Comparison of ENCODE assay signal across 9 mouse cellular contexts in genomic region chr5:41762141-41762946, GRCm38 (mm10). TPM values are rescaled to one million over a fixed set of nuclear protein-coding genes. Genes with fewer than 3 reads are reported as not detected.
DNase-seq lines count a peak whose midpoint lies in the region; ATAC-seq and TF ChIP-seq lines count a peak whose summit lies in the region.
"Had no signal": no experiment of that assay in that cellular context is flagged by ENCODE, and none has a peak within 500 bp of the region (broad histone marks: within the 10 kb centered on the region; RNA-seq: fewer than 3 reads in every experiment).

No protein-coding gene starts in this region.

- no peaks in the 10 kb centered on the region for H3K9me3 ChIP-seq in liver, embryonic 11.5 days (ENCODE audit: control insufficient read depth, low read length)
- H3K9me3 ChIP-seq in embryonic facial prominence, embryonic 14.5 days (ENCODE audit: control insufficient read depth, low read length) = no peaks in the 10 kb centered on the region
- no peaks in the 10 kb centered on the region for H3K9me3 ChIP-seq in limb, embryonic 11.5 days (ENCODE audit: control insufficient read depth, low read length)

- DNase-seq in liver, embryonic 11.5 days (ENCODE audit: low spot score) = no peak
- DNase-seq in liver = no peak
- no peak for DNase-seq in embryonic facial prominence, embryonic 14.5 days (ENCODE audit: low spot score)
- DNase-seq in limb, embryonic 11.5 days (ENCODE audit: low spot score) = no peak
- DNase-seq in splenic B cell, adult 2 months (ENCODE audit: low read depth, low spot score) = peak; percentile 39
- DNase-seq in cerebellum, adult 11 months = no peak
- no peak for DNase-seq in cerebellum, adult 2 months
- no peak for DNase-seq in heart, adult 18-20 months

- H3K27ac ChIP-seq in liver, embryonic 11.5 days (ENCODE audit: low read depth, low read length) = no peak overlapping the region
- no peak overlapping the region for H3K27ac ChIP-seq in embryonic facial prominence, embryonic 14.5 days (replicated peaks; ENCODE audit: low read depth, low read length)
- no peak overlapping the region for H3K27ac ChIP-seq in limb, embryonic 11.5 days (replicated peaks; ENCODE audit: low read depth, low read length)
- no peak overlapping the region for H3K27ac ChIP-seq in cerebellum, adult 2 months (ENCODE audit: insufficient read depth, low read length)

- TF ChIP-seq CTCF in cerebellum, adult 2 months (IDR thresholded peaks at IDR 0.05; ENCODE audit: borderline replicate concordance, insufficient read depth, low read depth, low read length) = no peak

- no peaks in the 10 kb centered on the region for H3K36me3 ChIP-seq in liver, embryonic 11.5 days (ENCODE audit: control insufficient read depth, insufficient read depth, low read length)
- no peaks in the 10 kb centered on the region for H3K36me3 ChIP-seq in embryonic facial prominence, embryonic 14.5 days (ENCODE audit: control insufficient read depth, insufficient read depth, low read length)
- H3K36me3 ChIP-seq in limb, embryonic 11.5 days (ENCODE audit: control insufficient read depth, insufficient read depth, low read length) = no peaks in the 10 kb centered on the region
- H3K36me3 ChIP-seq in splenic B cell, adult 2 months (ENCODE audit: control insufficient read depth, insufficient read depth, low read length, poor library complexity, severe bottlenecking) = no peaks in the 10 kb centered on the region

- H3K4me3 ChIP-seq in liver, embryonic 11.5 days (ENCODE audit: low read depth, low read length) = peak overlapping the region; percentile 33; the same call in 1 of the 2 replicates
- peak overlapping the region; percentile 44 for H3K4me3 ChIP-seq in embryonic facial prominence, embryonic 14.5 days (ENCODE audit: low read depth, low read length)
- peak overlapping the region; percentile 39 for H3K4me3 ChIP-seq in limb, embryonic 11.5 days (ENCODE audit: low read depth, low read length)
- no peak overlapping the region for H3K4me3 ChIP-seq in cerebellum, adult 2 months (replicated peaks; ENCODE audit: insufficient read depth, low read depth, low read length)

- 3% methylated on average over 27 of the region's 27 CpGs for WGBS in liver, embryonic 11.5 days
- WGBS in embryonic facial prominence, embryonic 14.5 days = 4% methylated on average over 26 of the region's 27 CpGs
- 1% methylated on average over 27 of the region's 27 CpGs for WGBS in limb, embryonic 11.5 days
- WGBS in cerebellum, adult 2 months = 8% methylated on average over 27 of the region's 27 CpGs

- peak overlapping the region; percentile 39 for H3K4me2 ChIP-seq in liver, embryonic 11.5 days
- H3K4me2 ChIP-seq in embryonic facial prominence, embryonic 14.5 days (ENCODE audit: low read depth, low read length) = peak overlapping the region; percentile 65
- peak overlapping the region; percentile 67; the same call in 1 of the 2 replicates for H3K4me2 ChIP-seq in limb, embryonic 11.5 days (ENCODE audit: low read depth, severe bottlenecking)

- peaks cover 5% of the 10 kb centered on the region for H3K4me1 ChIP-seq in liver, embryonic 11.5 days (replicated peaks; ENCODE audit: control insufficient read depth, insufficient read depth, low read length)
- H3K4me1 ChIP-seq in embryonic facial prominence, embryonic 14.5 days (ENCODE audit: control insufficient read depth, insufficient read depth, low read length) = peaks cover 16% of the 10 kb centered on the region; the same call in 1 of the 2 replicates
- H3K4me1 ChIP-seq in limb, embryonic 11.5 days (ENCODE audit: control insufficient read depth, insufficient read depth, low read length) = peaks cover 10% of the 10 kb centered on the region; the same call in 1 of the 2 replicates
- H3K4me1 ChIP-seq in cerebellum, adult 2 months (ENCODE audit: control insufficient read depth, insufficient read depth, low read length) = no peaks in the 10 kb centered on the region; the same call in 1 of the 2 replicates

- peaks cover 95% of the 10 kb centered on the region for H3K27me3 ChIP-seq in liver, embryonic 11.5 days (replicated peaks; ENCODE audit: control insufficient read depth, insufficient read depth, low read length)
- H3K27me3 ChIP-seq in embryonic facial prominence, embryonic 14.5 days (replicated peaks; ENCODE audit: control insufficient read depth, insufficient read depth, low read length) = peaks cover 97% of the 10 kb centered on the region
- H3K27me3 ChIP-seq in limb, embryonic 11.5 days (ENCODE audit: control insufficient read depth, insufficient read depth, low read length) = peaks cover 79% of the 10 kb centered on the region
- peaks cover 4% of the 10 kb centered on the region; the same call in 1 of the 2 replicates for H3K27me3 ChIP-seq in splenic B cell, adult 2 months (ENCODE audit: control insufficient read depth, insufficient read depth, low read length, poor library complexity, severe bottlenecking)
- H3K27me3 ChIP-seq in cerebellum, adult 2 months (ENCODE audit: control insufficient read depth, insufficient read depth, low read length) = peaks cover 14% of the 10 kb centered on the region; the same call in 1 of the 2 replicates

- H3K9ac ChIP-seq in liver, embryonic 11.5 days (ENCODE audit: low read depth, low read length) = no peak overlapping the region
- H3K9ac ChIP-seq in embryonic facial prominence, embryonic 14.5 days (ENCODE audit: low read depth, low read length) = no peak overlapping the region
- no peak overlapping the region; the same call in 1 of the 2 replicates for H3K9ac ChIP-seq in limb, embryonic 11.5 days (ENCODE audit: low read length)

- no peak for TF ChIP-seq POLR2A in cerebellum, adult 2 months (IDR thresholded peaks at IDR 0.05; ENCODE audit: borderline replicate concordance, insufficient read depth, low read length)

- no peak for ATAC-seq in liver, embryonic 11.5 days (replicated peaks; ENCODE audit: low FRiP score)
- ATAC-seq in embryonic facial prominence, embryonic 14.5 days (ENCODE audit: low read depth) = no peak
- no peak for ATAC-seq in limb, embryonic 11.5 days (ENCODE audit: insufficient number of reproducible peaks, low FRiP score, low TSS enrichment, low read depth)

RNA-seq across cellular contexts. Expression of gene Nkx3-2, which starts 2.0 kb away (rescaled TPM):
- 0.34 and 0.47 TPM in 2 replicates for polyA plus RNA-seq in liver, embryonic 11.5 days (2014; fragmentation: Nextera tagmentation; extraction: Ambion mirVana)
- 1.2 and 1.6 TPM in 2 replicates for polyA plus RNA-seq in embryonic facial prominence, embryonic 14.5 days (2014; fragmentation: Nextera tagmentation; extraction: Ambion mirVana)
- 1.3 and 2.3 TPM in 2 replicates for polyA plus RNA-seq in limb, embryonic 11.5 days (2014; fragmentation: Nextera tagmentation; extraction: Ambion mirVana)
- polyA plus RNA-seq in cerebellum, adult 2 months (2012; rRNA removed) = not detected in 2 replicates
- not detected for total RNA-seq in heart, adult 18-20 months (2021)
- total RNA-seq: left cerebral cortex, postnatal 25 days had no signal

RNA-seq across cellular contexts. Expression of gene Rab28, which starts 54.4 kb away (rescaled TPM):
- polyA plus RNA-seq in liver, embryonic 11.5 days (2014; fragmentation: Nextera tagmentation; extraction: Ambion mirVana) = 43.8 and 50.4 TPM in 2 replicates
- polyA plus RNA-seq in embryonic facial prominence, embryonic 14.5 days (2014; fragmentation: Nextera tagmentation; extraction: Ambion mirVana) = 72.4 and 77.4 TPM in 2 replicates
- 72.9 and 80.1 TPM in 2 replicates for polyA plus RNA-seq in limb, embryonic 11.5 days (2014; fragmentation: Nextera tagmentation; extraction: Ambion mirVana)
- 78.8 and 79.4 TPM in 2 replicates for polyA plus RNA-seq in cerebellum, adult 2 months (2012; rRNA removed)
- total RNA-seq in heart, adult 18-20 months (2021) = 100 to 1,000 TPM in 1 of 2 experiments, 10 to 100 TPM in 1; 96.6 to 108 TPM
